Mouse (Mus musculus) intestine, embryonic 14.5 days (tissue): Measurements from ENCODE around the gene 1600014C10Rik. TPM values are rescaled to one million over a fixed set of nuclear protein-coding genes. Genes with fewer than 3 reads are reported as not detected.

Experiments
- polyA plus RNA-seq: library from polyadenylated mRNA; unstranded; fragments of >200 nt; fragmentation: Nextera tagmentation; extraction: Ambion mirVana; gene quantifications from 2 replicates; pipeline ENCODE4 v1.2.1, GENCODE M21; 2014

Gene 1600014C10Rik
- polyA plus RNA-seq, 1 experiment from 2014 or later, result 13.7 TPM

Other genes starting within 250 kb of the 1600014C10Rik start
- gene Uri1, start 159.7 kb upstream of the 1600014C10Rik start, polyA plus RNA-seq, result 51.3 and 51.6 TPM in 2 replicates
- gene Ccne1, start 75.7 kb upstream of the 1600014C10Rik start, polyA plus RNA-seq, result 72.6 and 74.7 TPM in 2 replicates
- 2.2 and 2.5 TPM in 2 replicates for gene Plekhf1, start 44.8 kb downstream of the 1600014C10Rik start, polyA plus RNA-seq
- gene Pop4, start 88.2 kb downstream of the 1600014C10Rik start, polyA plus RNA-seq, result 50.9 and 58.2 TPM in 2 replicates